ENCODE assay signal across 19 mouse cellular contexts in genomic region chr7:39750448-39750847, GRCm38 (mm10).
A peak's percentile ranks its signal among the peaks of the same experiment; 100 is the strongest.
DNase-seq lines count a peak whose midpoint lies in the region; ATAC-seq lines count a peak whose summit lies in the region.
"Had no signal": no experiment of that assay in that cellular context is flagged by ENCODE, and none has a peak within 500 bp of the region (broad histone marks: within the 10 kb centered on the region; RNA-seq: fewer than 3 reads in every experiment).

No protein-coding gene starts in this region.

- ATAC-seq in hindbrain, embryonic 15.5 days (ENCODE audit: low FRiP score, low read depth) = 0 out of 2 replicates have a peak, but pooled peaks have one; percentile 56
- no peak for ATAC-seq in hindbrain, embryonic 12.5 days (ENCODE audit: low FRiP score)
- no peak for ATAC-seq in midbrain, embryonic 13.5 days
- ATAC-seq: forebrain, embryonic 13.5 days; forebrain, embryonic 15.5 days had no signal

- no peaks in the 10 kb centered on the region for H3K9me3 ChIP-seq in hindbrain, embryonic 15.5 days
- no peaks in the 10 kb centered on the region for H3K9me3 ChIP-seq in hindbrain, embryonic 12.5 days (replicated peaks)
- no peaks in the 10 kb centered on the region for H3K9me3 ChIP-seq in midbrain, embryonic 13.5 days
- H3K9me3 ChIP-seq: embryonic facial prominence, embryonic 10.5 days; embryonic facial prominence, embryonic 12.5 days; forebrain, embryonic 13.5 days; forebrain, embryonic 15.5 days had no signal

- no peak overlapping the region for H3K9ac ChIP-seq in hindbrain, embryonic 15.5 days
- no peak overlapping the region for H3K9ac ChIP-seq in hindbrain, embryonic 12.5 days
- H3K9ac ChIP-seq in midbrain, embryonic 13.5 days (replicated peaks) = no peak overlapping the region
- H3K9ac ChIP-seq: embryonic facial prominence, embryonic 12.5 days; forebrain, embryonic 13.5 days; forebrain, embryonic 15.5 days had no signal

- no peak overlapping the region for H3K27ac ChIP-seq in hindbrain, embryonic 15.5 days (replicated peaks)
- no peak overlapping the region for H3K27ac ChIP-seq in hindbrain, embryonic 12.5 days
- no peak overlapping the region for H3K27ac ChIP-seq in midbrain, embryonic 13.5 days
- H3K27ac ChIP-seq: embryonic facial prominence, embryonic 10.5 days; embryonic facial prominence, embryonic 12.5 days; forebrain, embryonic 13.5 days; forebrain, embryonic 15.5 days had no signal

- no peaks in the 10 kb centered on the region for H3K36me3 ChIP-seq in hindbrain, embryonic 15.5 days
- no peaks in the 10 kb centered on the region for H3K36me3 ChIP-seq in hindbrain, embryonic 12.5 days
- H3K36me3 ChIP-seq in midbrain, embryonic 13.5 days = no peaks in the 10 kb centered on the region
- H3K36me3 ChIP-seq: embryonic facial prominence, embryonic 10.5 days; embryonic facial prominence, embryonic 12.5 days; forebrain, embryonic 15.5 days had no signal

- H3K4me3 ChIP-seq in hindbrain, embryonic 15.5 days = no peak overlapping the region
- no peak overlapping the region for H3K4me3 ChIP-seq in hindbrain, embryonic 12.5 days
- H3K4me3 ChIP-seq in midbrain, embryonic 13.5 days (replicated peaks) = no peak overlapping the region
- H3K4me3 ChIP-seq: embryonic facial prominence, embryonic 10.5 days; embryonic facial prominence, embryonic 12.5 days; forebrain, embryonic 13.5 days; forebrain, embryonic 15.5 days had no signal

- H3K4me1 ChIP-seq in hindbrain, embryonic 15.5 days (replicated peaks) = no peaks in the 10 kb centered on the region
- no peaks in the 10 kb centered on the region for H3K4me1 ChIP-seq in hindbrain, embryonic 12.5 days
- H3K4me1 ChIP-seq in midbrain, embryonic 13.5 days (replicated peaks) = no peaks in the 10 kb centered on the region
- H3K4me1 ChIP-seq: embryonic facial prominence, embryonic 10.5 days; embryonic facial prominence, embryonic 12.5 days; forebrain, embryonic 13.5 days; forebrain, embryonic 15.5 days had no signal

- H3K4me2 ChIP-seq in hindbrain, embryonic 15.5 days = no peak overlapping the region
- H3K4me2 ChIP-seq in hindbrain, embryonic 12.5 days (replicated peaks) = no peak overlapping the region
- no peak overlapping the region for H3K4me2 ChIP-seq in midbrain, embryonic 13.5 days (replicated peaks)
- H3K4me2 ChIP-seq: embryonic facial prominence, embryonic 12.5 days; forebrain, embryonic 13.5 days; forebrain, embryonic 15.5 days had no signal

- DNase-seq in layer of hippocampus, adult 8-10 months (ENCODE audit: low spot score in 2 of 2) = peak; percentile 9 to 14
- DNase-seq in layer of hippocampus, postnatal 36 days = no peak
- DNase-seq in layer of hippocampus, adult 9-11 months = peak; percentile 11
- no peak for DNase-seq in layer of hippocampus, postnatal 10 days (ENCODE audit: low spot score in 2 of 2)
- DNase-seq: adrenal gland, adult 2 months; adrenal gland, postnatal 10 days; adrenal gland, postnatal 25 days; cerebellum, adult 11-12 months; cerebellum, adult 2 months; cerebellum, adult 9-10 months; cerebellum, postnatal 10 days; cerebellum, postnatal 25 days had no signal

- H3K27me3 ChIP-seq in hindbrain, embryonic 15.5 days = no peaks in the 10 kb centered on the region
- no peaks in the 10 kb centered on the region for H3K27me3 ChIP-seq in hindbrain, embryonic 12.5 days
- H3K27me3 ChIP-seq in midbrain, embryonic 13.5 days = no peaks in the 10 kb centered on the region
- H3K27me3 ChIP-seq: embryonic facial prominence, embryonic 12.5 days; forebrain, embryonic 13.5 days; forebrain, embryonic 15.5 days had no signal

- 80% methylated on average over 7 of the region's 7 CpGs for WGBS in hindbrain, embryonic 15.5 days
- 89% methylated on average over 7 of the region's 7 CpGs for WGBS in hindbrain, embryonic 12.5 days
- 89% methylated on average over 7 of the region's 7 CpGs for WGBS in midbrain, embryonic 13.5 days

Comparison
In these comparisons a context has a peak if more than half of its experiments do, and no peak if none do; other contexts are left out.
1. DNase-seq: peak in layer of hippocampus, adult 8-10 months (2 of 2) and layer of hippocampus, adult 9-11 months (single experiment); none in layer of hippocampus, postnatal 36 days (0 of 2) and layer of hippocampus, postnatal 10 days (0 of 2).